Mouse (Mus musculus): ENCODE data around the gene Ebf1.

GRCm38 (mm10) chr11:44710861-44711260 is 93.7 kb downstream of the Ebf1 start:
- no peak for TF ChIP-seq CTCF (IDR thresholded peaks at IDR 0.05)
- TF ChIP-seq EP300 (IDR thresholded peaks at IDR 0.05): no peak
